Mouse (Mus musculus): ENCODE data around the gene Gm29427.

DNA sequence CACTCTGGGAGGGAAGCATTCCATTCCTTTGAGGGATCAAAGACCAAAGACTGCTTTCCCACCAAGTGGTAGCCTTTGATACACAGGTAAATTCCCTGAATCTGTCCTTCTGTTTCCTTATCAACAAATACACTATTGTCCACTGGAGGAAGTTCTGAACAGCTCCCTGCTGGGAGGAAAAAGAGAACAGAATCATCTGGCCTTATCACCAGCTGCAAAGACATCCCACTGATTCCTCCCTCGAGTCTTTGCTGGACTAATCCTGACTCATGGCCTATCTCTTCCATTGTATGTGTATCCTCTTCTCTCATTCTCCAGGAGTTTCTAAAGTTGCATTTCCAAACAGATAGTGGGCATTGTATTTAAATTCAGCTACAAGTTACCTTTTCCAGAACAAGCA, 31.7 kb downstream of the Gm29427 start:
- TF ChIP-seq CTCF (IDR thresholded peaks at IDR 0.05; ENCODE audit: low read depth) (no peak), EP300 (IDR thresholded peaks at IDR 0.05; ENCODE audit: low read depth) (no peak)

Measured in liver, embryonic 14.5 days (tissue).